Mouse (Mus musculus) heart, adult 2 months (tissue): ENCODE data around the gene Poglut1.
"Not testable (repeated sequence)": the region's sequence is repeated elsewhere in the genome, so short reads cannot be mapped to it uniquely, and the experiment has no call there.

ENCODE experiments used
- CTCF ChIP-seq: fragments of 200-600 bp; IDR thresholded peaks from 2 replicates; pipeline ENCODE4 v1.8.1; 2022; ENCODE audit warnings: antibody characterized with exemption, mild to moderate bottlenecking, moderate library complexity
- EP300 ChIP-seq: fragments of 200-500 bp; IDR thresholded peaks from 2 replicates; pipeline ENCODE4 v1.6.1; 2011; ENCODE audit warnings: low read depth, low read length, control low read depth; ENCODE audit not compliant: insufficient read depth
- POLR2A ChIP-seq: fragments of 200-500 bp; IDR thresholded peaks from 2 replicates; pipeline ENCODE4 v1.6.1; 2011; ENCODE audit warnings: mild to moderate bottlenecking, low read depth, low read length, control low read depth; ENCODE audit not compliant: insufficient read depth

DNA sequence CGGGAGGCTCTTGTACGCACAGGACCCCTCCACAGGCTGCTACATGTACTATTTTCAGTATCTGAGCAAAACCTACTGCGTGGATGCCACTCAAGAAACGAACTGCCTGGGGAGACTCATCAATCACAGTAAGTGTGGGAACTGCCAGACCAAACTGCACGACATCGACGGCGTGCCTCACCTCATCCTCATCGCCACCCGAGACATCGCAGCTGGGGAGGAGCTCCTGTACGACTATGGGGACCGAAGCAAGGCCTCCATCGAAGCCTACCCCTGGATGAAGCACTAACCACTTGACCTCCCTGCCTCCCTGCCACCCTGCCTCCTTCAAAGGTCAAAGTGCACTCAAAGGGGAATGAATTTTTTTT lies 72.8 kb downstream of the Poglut1 start:
- not testable (repeated sequence) for TF ChIP-seq EP300, POLR2A, CTCF
